Mouse (Mus musculus) lung, postnatal 36 days (tissue): ENCODE results near the gene Tgfb1.

Source experiments
- DNase-seq: peaks from one replicate; pipeline ENCODE4 v3.0.0; 2022; ENCODE audit warnings: mixed read lengths

The Tgfb1 gene

GRCm38 (mm10) chr7:25676085-25676781 is 10.6 kb upstream of the Tgfb1 start:
- peak; percentile 94 for DNase-seq

- no peak for DNase-seq
Observed at GRCm38 (mm10) chr7:25677013-25677412, 9.8 kb upstream of the Tgfb1 start.

- DNase-seq = peak; percentile 64
Observed at GRCm38 (mm10) chr7:25679971-25680370, 6.8 kb upstream of the Tgfb1 start.

- DNase-seq = peak; percentile 98
Observed at GRCm38 (mm10) chr7:25680514-25681258, 6.1 kb upstream of the Tgfb1 start, which contains the start of gene B9d2. B9d2 (plus strand) TSS chr7:25680780.

GRCm38 (mm10) chr7:25681341-25682231 is 5.2 kb upstream of the Tgfb1 start:
- no peak for DNase-seq

- DNase-seq = peak; percentile 62
Observed at GRCm38 (mm10) chr7:25683474-25684180, 3.2 kb upstream of the Tgfb1 start.

GRCm38 (mm10) chr7:25684659-25685058 is 2.1 kb upstream of the Tgfb1 start:
- DNase-seq = no peak

GRCm38 (mm10) chr7:25685926-25686470 is 804 bp upstream of the Tgfb1 start:
- DNase-seq = no peak

GRCm38 (mm10) chr7:25687811-25688401 is 1.1 kb downstream of the Tgfb1 start:
- DNase-seq = peak; percentile 71

GRCm38 (mm10) chr7:25688810-25689586 is 2.2 kb downstream of the Tgfb1 start:
- DNase-seq = peak; percentile 90

GRCm38 (mm10) chr7:25689603-25690021 is 2.8 kb downstream of the Tgfb1 start:
- no peak for DNase-seq

- no peak for DNase-seq
Observed at GRCm38 (mm10) chr7:25690051-25690450, 3.2 kb downstream of the Tgfb1 start.

- no peak for DNase-seq
Observed at GRCm38 (mm10) chr7:25694104-25694503, 7.3 kb downstream of the Tgfb1 start.

GRCm38 (mm10) chr7:25699851-25700250 is 13.0 kb downstream of the Tgfb1 start:
- no peak for DNase-seq

GRCm38 (mm10) chr7:25700732-25701131 is 13.9 kb downstream of the Tgfb1 start:
- DNase-seq = no peak

GRCm38 (mm10) chr7:25702350-25702749 is 15.5 kb downstream of the Tgfb1 start:
- no peak for DNase-seq

GRCm38 (mm10) chr7:25703793-25704494 is 17.1 kb downstream of the Tgfb1 start:
- no peak for DNase-seq

GRCm38 (mm10) chr7:25704716-25705364 is 18.0 kb downstream of the Tgfb1 start:
- no peak for DNase-seq

GRCm38 (mm10) chr7:25705801-25706251 is 19.0 kb downstream of the Tgfb1 start:
- DNase-seq = peak; percentile 81
